Comparison of ENCODE assay signal across 23 mouse cellular contexts in the genomic region with DNA sequence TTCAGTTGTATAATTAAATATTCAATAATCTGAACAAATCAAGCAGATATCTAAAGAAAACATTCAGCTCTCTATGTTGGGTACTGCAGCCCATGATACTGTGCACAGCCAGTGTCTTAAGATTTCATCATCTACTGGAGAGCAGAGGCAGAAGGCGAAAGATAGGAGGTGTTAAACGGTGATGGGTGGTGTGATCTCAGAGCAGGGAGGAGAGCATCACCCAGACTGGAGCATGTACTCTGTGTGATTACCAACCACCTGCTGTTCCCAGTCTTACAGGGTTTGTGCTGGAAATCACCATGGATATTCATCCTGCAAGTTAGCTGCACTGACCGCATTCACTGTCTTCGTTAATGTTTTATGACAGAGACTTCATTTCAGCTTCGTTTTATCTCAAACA.
DNase-seq lines count a peak whose midpoint lies in the region; TF ChIP-seq lines count a peak whose summit lies in the region.
"Had no signal": no experiment of that assay in that cellular context is flagged by ENCODE, and none has a peak within 500 bp of the region (broad histone marks: within the 10 kb centered on the region; RNA-seq: fewer than 3 reads in every experiment).

No protein-coding gene starts in this region.

- no peaks in the 10 kb centered on the region for H3K79me2 ChIP-seq in heart, adult 2 months (replicated peaks; ENCODE audit: control insufficient read depth, insufficient read depth, low read length)

- no peak for TF ChIP-seq POLR2A in heart, adult 2 months (IDR thresholded peaks at IDR 0.05; ENCODE audit: insufficient read depth, low read depth, low read length)

- intact Hi-C loops in left cerebral cortex, postnatal 10 days (cut with DNase I) = no loop called here
- intact Hi-C loops in heart, adult 2 months (cut with DNase I) = no loop called here

- peak; percentile 12 to 20 for DNase-seq in frontal cortex, adult 2 months (ENCODE audit: extremely low spot score in 1 of 2, low spot score in 1 of 2)
- DNase-seq in frontal cortex, postnatal 25 days (ENCODE audit: low spot score in 2 of 2) = no peak
- peak; percentile 7 for DNase-seq in left cerebral cortex, adult 9 months (ENCODE audit: low spot score in 2 of 2)
- no peak for DNase-seq in left cerebral cortex, postnatal 10 days (ENCODE audit: extremely low spot score in 1 of 2, low spot score in 2 of 2)
- peak; percentile 13 to 23 for DNase-seq in right cerebral cortex, adult 2 months (ENCODE audit: low spot score in 2 of 2)
- no peak for DNase-seq in right cerebral cortex, postnatal 4 days
- DNase-seq in heart, adult 2 months = no peak
- DNase-seq: adrenal gland, postnatal 14 days; cerebellum, adult 11-12 months; cerebellum, adult 9-11 months; embryo, embryonic 11 days; heart, postnatal 10 days; kidney, adult 11 months; kidney, postnatal 14 days; lung, embryonic 14.5 days; lung, postnatal 14 days had no signal

- WGBS in heart, adult 2 months = 87% methylated on average over 5 of the region's 5 CpGs

- no peaks in the 10 kb centered on the region for H3K27me3 ChIP-seq in heart, adult 2 months (ENCODE audit: control insufficient read depth, insufficient read depth, low read length)
- H3K27me3 ChIP-seq: embryonic facial prominence, embryonic 12.5 days; forebrain, embryonic 15.5 days; heart, embryonic 13.5 days; hindbrain, embryonic 15.5 days; limb, embryonic 12.5 days; liver, embryonic 15.5 days; Patski had no signal

- H3K36me3 ChIP-seq in heart, adult 2 months (ENCODE audit: control insufficient read depth, insufficient read depth, low read length) = no peaks in the 10 kb centered on the region
- H3K36me3 ChIP-seq: embryonic facial prominence, embryonic 12.5 days; forebrain, embryonic 15.5 days; heart, embryonic 13.5 days; hindbrain, embryonic 15.5 days; limb, embryonic 12.5 days; liver, embryonic 15.5 days had no signal

- no peak overlapping the region for H3K27ac ChIP-seq in heart, adult 2 months
- H3K27ac ChIP-seq: embryonic facial prominence, embryonic 12.5 days; forebrain, embryonic 15.5 days; heart, embryonic 13.5 days; hindbrain, embryonic 15.5 days; limb, embryonic 12.5 days; liver, embryonic 15.5 days had no signal

- no peak overlapping the region for H3K9ac ChIP-seq in heart, adult 2 months (ENCODE audit: low read depth, low read length)
- H3K9ac ChIP-seq: embryonic facial prominence, embryonic 12.5 days; forebrain, embryonic 15.5 days; heart, embryonic 13.5 days; hindbrain, embryonic 15.5 days; limb, embryonic 12.5 days; liver, embryonic 15.5 days; lung, embryonic 14.5 days had no signal

- H3K4me1 ChIP-seq in heart, adult 2 months (ENCODE audit: control insufficient read depth, insufficient read depth, low read length) = no peaks in the 10 kb centered on the region
- H3K4me1 ChIP-seq: embryonic facial prominence, embryonic 12.5 days; forebrain, embryonic 15.5 days; heart, embryonic 13.5 days; hindbrain, embryonic 15.5 days; limb, embryonic 12.5 days; liver, embryonic 15.5 days had no signal

- no peak for TF ChIP-seq CTCF in heart, adult 2 months (IDR thresholded peaks at IDR 0.05)

- TF ChIP-seq EP300 in heart, adult 2 months (IDR thresholded peaks at IDR 0.05; ENCODE audit: insufficient read depth, low read depth, low read length) = no peak

- no peak overlapping the region for H3K4me3 ChIP-seq in heart, adult 2 months
- H3K4me3 ChIP-seq: embryonic facial prominence, embryonic 12.5 days; forebrain, embryonic 15.5 days; heart, embryonic 13.5 days; hindbrain, embryonic 15.5 days; limb, embryonic 12.5 days; liver, embryonic 15.5 days had no signal

Comparison
In these comparisons a context has a peak if more than half of its experiments do, and no peak if none do; other contexts are left out.
1. DNase-seq: peak in frontal cortex, adult 2 months (2 of 2), left cerebral cortex, adult 9 months (2 of 2) and right cerebral cortex, adult 2 months (2 of 2); none in frontal cortex, postnatal 25 days (0 of 2), left cerebral cortex, postnatal 10 days (0 of 2), right cerebral cortex, postnatal 4 days (single experiment) and heart, adult 2 months (0 of 2).